Comparison of ENCODE assay signal across 15 mouse cellular contexts in the genomic region with DNA sequence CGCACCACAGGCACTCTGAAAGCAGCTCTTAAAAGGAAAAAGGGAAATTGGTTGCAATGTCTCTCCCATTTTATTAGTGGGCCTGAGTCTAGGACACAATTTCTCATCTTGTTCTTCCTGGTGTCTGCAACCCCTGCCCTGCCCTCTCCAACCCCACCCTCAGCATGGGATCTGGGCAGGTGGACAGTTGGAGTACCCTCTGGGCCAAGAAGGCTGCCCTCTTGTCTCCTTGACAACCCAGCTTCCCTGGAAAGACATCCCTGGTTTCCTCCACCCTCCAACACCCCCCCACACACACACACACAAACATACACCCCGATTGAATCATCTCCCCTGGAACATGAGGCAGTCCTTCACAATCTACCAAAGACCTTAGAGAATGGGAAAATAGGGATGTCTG. TPM values are rescaled to one million over a fixed set of nuclear protein-coding genes. Genes with fewer than 3 reads are reported as not detected.
DNase-seq lines count a peak whose midpoint lies in the region; ATAC-seq lines count a peak whose summit lies in the region.
"Had no signal": no experiment of that assay in that cellular context is flagged by ENCODE, and none has a peak within 500 bp of the region (broad histone marks: within the 10 kb centered on the region; RNA-seq: fewer than 3 reads in every experiment).

No protein-coding gene starts in this region.

- no peak overlapping the region for H3K4me3 ChIP-seq in intestine, embryonic 16.5 days (ENCODE audit: low read length)
- H3K4me3 ChIP-seq in intestine, embryonic 15.5 days (replicated peaks) = no peak overlapping the region
- H3K4me3 ChIP-seq in embryonic facial prominence, embryonic 10.5 days = no peak overlapping the region
- no peak overlapping the region for H3K4me3 ChIP-seq in hindbrain, embryonic 11.5 days (ENCODE audit: low read depth, low read length)
- no peak overlapping the region for H3K4me3 ChIP-seq in midbrain, embryonic 13.5 days (replicated peaks)
- H3K4me3 ChIP-seq in kidney, embryonic 16.5 days (ENCODE audit: low read length) = no peak overlapping the region
- H3K4me3 ChIP-seq: embryonic facial prominence, embryonic 13.5 days; kidney, embryonic 15.5 days; limb, embryonic 10.5 days; myocyte had no signal

- no peak overlapping the region for H3K4me2 ChIP-seq in intestine, embryonic 16.5 days (ENCODE audit: low read depth, low read length)
- H3K4me2 ChIP-seq in intestine, embryonic 15.5 days (replicated peaks) = no peak overlapping the region
- no peak overlapping the region for H3K4me2 ChIP-seq in hindbrain, embryonic 11.5 days (replicated peaks; ENCODE audit: low read depth, low read length)
- H3K4me2 ChIP-seq in midbrain, embryonic 13.5 days (replicated peaks) = no peak overlapping the region
- H3K4me2 ChIP-seq in kidney, embryonic 16.5 days (replicated peaks; ENCODE audit: low read depth, low read length) = no peak overlapping the region
- H3K4me2 ChIP-seq: embryonic facial prominence, embryonic 13.5 days; kidney, embryonic 15.5 days; liver, embryonic 11.5 days had no signal

- H3K27ac ChIP-seq in intestine, embryonic 16.5 days (ENCODE audit: low read length) = peak overlapping the region; percentile 34; the same call in 1 of the 2 replicates
- H3K27ac ChIP-seq in intestine, embryonic 15.5 days = no peak overlapping the region
- H3K27ac ChIP-seq in embryonic facial prominence, embryonic 10.5 days (replicated peaks) = peak overlapping the region; percentile 77
- peak overlapping the region; percentile 95 for H3K27ac ChIP-seq in hindbrain, embryonic 11.5 days (ENCODE audit: low read depth, low read length)
- H3K27ac ChIP-seq in midbrain, embryonic 13.5 days = peak overlapping the region; percentile 90
- no peak overlapping the region for H3K27ac ChIP-seq in kidney, embryonic 16.5 days (ENCODE audit: low read length)
- H3K27ac ChIP-seq: kidney, embryonic 15.5 days had no signal

- H3K36me3 ChIP-seq in intestine, embryonic 16.5 days (ENCODE audit: control insufficient read depth, insufficient read depth, low read length) = no peaks in the 10 kb centered on the region
- H3K36me3 ChIP-seq in intestine, embryonic 15.5 days = no peaks in the 10 kb centered on the region
- H3K36me3 ChIP-seq in embryonic facial prominence, embryonic 10.5 days (replicated peaks) = no peaks in the 10 kb centered on the region
- no peaks in the 10 kb centered on the region for H3K36me3 ChIP-seq in hindbrain, embryonic 11.5 days (ENCODE audit: control insufficient read depth, insufficient read depth, low read length)
- no peaks in the 10 kb centered on the region for H3K36me3 ChIP-seq in midbrain, embryonic 13.5 days
- no peaks in the 10 kb centered on the region for H3K36me3 ChIP-seq in kidney, embryonic 16.5 days (ENCODE audit: insufficient read depth, low read length)
- H3K36me3 ChIP-seq: embryonic facial prominence, embryonic 13.5 days; kidney, embryonic 15.5 days; limb, embryonic 10.5 days had no signal

- H3K9me3 ChIP-seq in intestine, embryonic 16.5 days (ENCODE audit: control insufficient read depth, low read length) = no peaks in the 10 kb centered on the region
- H3K9me3 ChIP-seq in intestine, embryonic 15.5 days = no peaks in the 10 kb centered on the region
- no peaks in the 10 kb centered on the region for H3K9me3 ChIP-seq in embryonic facial prominence, embryonic 10.5 days
- no peaks in the 10 kb centered on the region for H3K9me3 ChIP-seq in hindbrain, embryonic 11.5 days (ENCODE audit: control insufficient read depth, low read length)
- no peaks in the 10 kb centered on the region for H3K9me3 ChIP-seq in midbrain, embryonic 13.5 days
- no peaks in the 10 kb centered on the region for H3K9me3 ChIP-seq in kidney, embryonic 16.5 days (ENCODE audit: low read length)
- H3K9me3 ChIP-seq: embryonic facial prominence, embryonic 13.5 days; kidney, embryonic 15.5 days; limb, embryonic 10.5 days had no signal

- H3K9ac ChIP-seq in intestine, embryonic 16.5 days (ENCODE audit: low read depth, low read length) = no peak overlapping the region
- H3K9ac ChIP-seq in intestine, embryonic 15.5 days = no peak overlapping the region
- H3K9ac ChIP-seq in hindbrain, embryonic 11.5 days (ENCODE audit: low read depth, low read length) = peak overlapping the region; percentile 41
- no peak overlapping the region for H3K9ac ChIP-seq in midbrain, embryonic 13.5 days (replicated peaks)
- no peak overlapping the region for H3K9ac ChIP-seq in kidney, embryonic 16.5 days (replicated peaks; ENCODE audit: low read length)
- H3K9ac ChIP-seq: kidney, embryonic 15.5 days had no signal

- peaks cover 67% of the 10 kb centered on the region for H3K4me1 ChIP-seq in intestine, embryonic 16.5 days (ENCODE audit: control insufficient read depth, insufficient read depth, low read length)
- H3K4me1 ChIP-seq in intestine, embryonic 15.5 days (replicated peaks) = peaks cover 65% of the 10 kb centered on the region
- H3K4me1 ChIP-seq in embryonic facial prominence, embryonic 10.5 days = peaks cover 82% of the 10 kb centered on the region
- H3K4me1 ChIP-seq in hindbrain, embryonic 11.5 days (replicated peaks; ENCODE audit: control insufficient read depth, insufficient read depth, low read length) = peaks cover 49% of the 10 kb centered on the region
- H3K4me1 ChIP-seq in midbrain, embryonic 13.5 days (replicated peaks) = peaks cover 97% of the 10 kb centered on the region
- peaks cover 33% of the 10 kb centered on the region for H3K4me1 ChIP-seq in kidney, embryonic 16.5 days (ENCODE audit: insufficient read depth, low read length)

- H3K27me3 ChIP-seq in intestine, embryonic 16.5 days (replicated peaks; ENCODE audit: control insufficient read depth, insufficient read depth, low read length) = no peaks in the 10 kb centered on the region; the same call in 1 of the 2 replicates
- H3K27me3 ChIP-seq in intestine, embryonic 15.5 days (replicated peaks) = no peaks in the 10 kb centered on the region
- peaks cover 77% of the 10 kb centered on the region for H3K27me3 ChIP-seq in embryonic facial prominence, embryonic 10.5 days (replicated peaks; ENCODE audit: low read depth, poor library complexity, severe bottlenecking)
- H3K27me3 ChIP-seq in hindbrain, embryonic 11.5 days (ENCODE audit: control insufficient read depth, insufficient read depth, low read length) = no peaks in the 10 kb centered on the region; the same call in 1 of the 2 replicates
- H3K27me3 ChIP-seq in midbrain, embryonic 13.5 days = peaks cover 3% of the 10 kb centered on the region; the same call in 1 of the 2 replicates
- peaks cover 12% of the 10 kb centered on the region for H3K27me3 ChIP-seq in kidney, embryonic 16.5 days (ENCODE audit: insufficient read depth, low read length)

- WGBS in intestine, embryonic 16.5 days = 70% methylated on average over 2 of the region's 2 CpGs
- 77% methylated on average over 2 of the region's 2 CpGs for WGBS in intestine, embryonic 15.5 days
- 74% methylated on average over 2 of the region's 2 CpGs for WGBS in embryonic facial prominence, embryonic 10.5 days
- WGBS in hindbrain, embryonic 11.5 days = 65% methylated on average over 2 of the region's 2 CpGs
- WGBS in midbrain, embryonic 13.5 days = 60% methylated on average over 2 of the region's 2 CpGs
- WGBS in kidney, embryonic 16.5 days = 78% methylated on average over 2 of the region's 2 CpGs

- no peak for ATAC-seq in intestine, embryonic 16.5 days
- ATAC-seq in intestine, embryonic 15.5 days = no peak
- ATAC-seq in hindbrain, embryonic 11.5 days (ENCODE audit: low FRiP score) = no peak
- no peak for ATAC-seq in midbrain, embryonic 13.5 days
- no peak for ATAC-seq in kidney, embryonic 16.5 days (ENCODE audit: low FRiP score, low TSS enrichment)

- DNase-seq in embryonic facial prominence, embryonic 10.5 days (ENCODE audit: low spot score) = no peak
- no peak for DNase-seq in hindbrain, embryonic 11.5 days (ENCODE audit: low spot score)
- DNase-seq in gastrocnemius, postnatal 10 days = no peak
- DNase-seq in left cerebral cortex, adult 8-10 months (ENCODE audit: low spot score in 2 of 2) = no peak
- DNase-seq: adrenal gland, postnatal 14 days; thymus, postnatal 14 days had no signal

RNA-seq across cellular contexts. Expression of gene Trp53i11, which starts 11.6 kb away (rescaled TPM):
- 49.3 and 52.1 TPM in 2 replicates for polyA plus RNA-seq in intestine, embryonic 16.5 days (2015; fragmentation: Nextera tagmentation; extraction: Ambion mirVana)
- 36.0 and 38.8 TPM in 2 replicates for polyA plus RNA-seq in intestine, embryonic 15.5 days (2015; fragmentation: Nextera tagmentation; extraction: Ambion mirVana)
- polyA plus RNA-seq in embryonic facial prominence, embryonic 10.5 days (2016; fragmentation: Nextera tagmentation; extraction: Ambion mirVana) = 72.5 and 95.2 TPM in 2 replicates
- 204 and 221 TPM in 2 replicates for polyA plus RNA-seq in hindbrain, embryonic 11.5 days (2014; fragmentation: Nextera tagmentation; extraction: Ambion mirVana)
- polyA plus RNA-seq in midbrain, embryonic 13.5 days (2015; fragmentation: Nextera tagmentation; extraction: Ambion mirVana) = 136 and 138 TPM in 2 replicates
- 10 to 100 TPM; 37.0 to 38.3 TPM for total RNA-seq in gastrocnemius, postnatal 10 days (2021)
- total RNA-seq in left cerebral cortex, adult 8-10 months (2022) = 10 to 100 TPM; 78.5 to 91.8 (median 86.0) TPM
- 36.5 and 48.8 TPM in 2 replicates for polyA plus RNA-seq in kidney, embryonic 16.5 days (2015; fragmentation: Nextera tagmentation; extraction: Ambion mirVana)

Comparison
In these comparisons a context has a peak if more than half of its experiments do, and no peak if none do; other contexts are left out.
1. H3K27ac ChIP-seq: peak in intestine, embryonic 16.5 days (single experiment), embryonic facial prominence, embryonic 10.5 days (single experiment), hindbrain, embryonic 11.5 days (single experiment) and midbrain, embryonic 13.5 days (single experiment); none in intestine, embryonic 15.5 days (single experiment) and kidney, embryonic 16.5 days (single experiment).